Mouse (Mus musculus) ES-E14 (cell line): ENCODE data around the gene Slf2. TPM values are rescaled to one million over a fixed set of nuclear protein-coding genes. Genes with fewer than 3 reads are reported as not detected.
A peak's percentile ranks its signal among the peaks of the same experiment; 100 is the strongest.

ENCODE experiments used
- DNase-seq: peaks from one replicate; pipeline ENCODE4 v3.0.0-alpha.2; 2013; ENCODE audit warnings: low read depth, low spot score
- H3K27ac ChIP-seq: 2 replicates; pipeline ENCODE4 v1.5.1; 2012; ENCODE audit warnings: low read depth, mild to moderate bottlenecking, low read length, moderate library complexity, mixed read lengths; ENCODE audit not compliant: poor library complexity, insufficient read depth, severe bottlenecking
- H3K36me3 ChIP-seq: 2 replicates; pipeline ENCODE4 v1.6.1; 2012; ENCODE audit warnings: mild to moderate bottlenecking, low read length, moderate library complexity, mixed read lengths; ENCODE audit not compliant: control insufficient read depth, poor library complexity, insufficient read depth, severe bottlenecking
- H3K4me1 ChIP-seq, 2 experiments: fragments of 150-350 bp in 1 of 2; sonication (generic) in 1 of 2; 2 replicates each; pipeline ENCODE4 v1.6.1; 2012; ENCODE audit warnings: low read length in 2 of 2, mild to moderate bottlenecking in 1 of 2, mixed read lengths in 1 of 2; ENCODE audit not compliant: control insufficient read depth in 2 of 2, insufficient read depth in 2 of 2, poor library complexity in 1 of 2
- H3K4me3 ChIP-seq, 2 experiments: fragments of 150-350 bp in 1 of 2; sonication (generic) in 1 of 2; 2 replicates each; pipeline ENCODE4 v1.5.1; 2012; ENCODE audit warnings: low read length in 2 of 2, low read depth in 1 of 2, mild to moderate bottlenecking in 1 of 2, mixed read lengths in 1 of 2; ENCODE audit not compliant: insufficient read depth in 1 of 2, poor library complexity in 1 of 2, severe bottlenecking in 1 of 2
- H3K9ac ChIP-seq: 2 replicates; pipeline ENCODE4 v1.6.1; 2012; ENCODE audit warnings: low read depth, mild to moderate bottlenecking, low read length, mixed read lengths; ENCODE audit not compliant: poor library complexity, insufficient read depth, severe bottlenecking
- H3K9me3 ChIP-seq: fragments of 150-350 bp; sonication (generic); 2 replicates; pipeline ENCODE4 v1.6.1; 2012; ENCODE audit warnings: low read depth, mild to moderate bottlenecking, low read length; ENCODE audit not compliant: control insufficient read depth, insufficient read depth
- CHD2 ChIP-seq: IDR thresholded peaks from 2 replicates; pipeline ENCODE4 v1.6.1; 2014; ENCODE audit warnings: mild to moderate bottlenecking, low read depth, low read length, inconsistent platforms
- HCFC1 ChIP-seq: IDR thresholded peaks from 2 replicates; pipeline ENCODE4 v1.6.1; 2012; ENCODE audit warnings: low read length, inconsistent platforms, borderline replicate concordance; ENCODE audit not compliant: insufficient read depth
- MAFK ChIP-seq: IDR thresholded peaks from 2 replicates; pipeline ENCODE4 v1.6.1; 2014; ENCODE audit warnings: mild to moderate bottlenecking, low read depth, low read length, inconsistent platforms; ENCODE audit not compliant: insufficient read depth
- ZC3H11A ChIP-seq: IDR thresholded peaks from 2 replicates; pipeline ENCODE4 v1.6.1; 2012; ENCODE audit warnings: low read depth, mild to moderate bottlenecking, inconsistent platforms, low read length, borderline replicate concordance
- ZNF384 ChIP-seq: IDR thresholded peaks from 2 replicates; pipeline ENCODE4 v1.6.1; 2012; ENCODE audit warnings: low read depth, low read length, inconsistent platforms
- in situ Hi-C, 2 experiments: fragments of 600-800 bp; cut with MboI; formaldehyde crosslinking; loops; one replicate each; pipeline ENCODE4 v1.15.1; 2025; ENCODE audit warnings: low sequenced_read_pairs in 2 of 2, inconsistent platforms in 1 of 2; ENCODE audit not compliant: unreplicated experiment in 2 of 2
- total RNA-seq: library from RNA; depleted of rRNA; stranded (reverse); fragments of 300-350 nt; gene quantifications from 2 replicates; pipeline ENCODE4 v1.2.3, GENCODE M21; 2012

Gene Slf2
- total RNA-seq, 1 experiment: 48.3 TPM

- no peak overlapping the region for H3K27ac ChIP-seq
- no peaks in the 10 kb centered on the region for H3K9me3 ChIP-seq
- peaks cover 8 to 17% of the 10 kb centered on the region in 2 experiments for H3K4me1 ChIP-seq
- no peak for TF ChIP-seq CHD2
- peak overlapping the region; percentile 78 for H3K9ac ChIP-seq
- H3K4me3 ChIP-seq: peak overlapping the region; percentile 62 to 72
- in situ Hi-C loops: no loop called here
- no peak for DNase-seq
- peaks cover 3% of the 10 kb centered on the region; the same call in 1 of the 2 replicates for H3K36me3 ChIP-seq
Observed at GRCm38 (mm10) chr19:45018351-45018831, 87.4 kb downstream of the Slf2 start.

GRCm38 (mm10) chr19:45020348-45020747 is 89.4 kb downstream of the Slf2 start:
- in situ Hi-C loops: no loop called here
- H3K4me3 ChIP-seq: no peak overlapping the region
- H3K27ac ChIP-seq: no peak overlapping the region
- DNase-seq: no peak
- H3K4me1 ChIP-seq: peaks cover under 1 to 24% of the 10 kb centered on the region in 2 experiments; a peak in 3 of 4 replicates
- H3K9me3 ChIP-seq: no peaks in the 10 kb centered on the region
- TF ChIP-seq ZC3H11A (no peak), MAFK (no peak), CHD2 (no peak), ZNF384 (no peak), HCFC1 (no peak)
- peaks cover 13% of the 10 kb centered on the region; the same call in 1 of the 2 replicates for H3K36me3 ChIP-seq
- no peak overlapping the region for H3K9ac ChIP-seq

- Histone ChIP-seq H3K27ac (no peak overlapping the region), H3K9ac (no peak overlapping the region), H3K9me3 (no peaks in the 10 kb centered on the region), H3K36me3 (peaks cover 21% of the 10 kb centered on the region; the same call in 1 of the 2 replicates), H3K4me3 (no peak overlapping the region), H3K4me1 (peaks cover 2 to 26% of the 10 kb centered on the region in 2 experiments; a peak in 3 of 4 replicates)
- no peak for TF ChIP-seq ZNF384
- TF ChIP-seq ZC3H11A: no peak
- no peak for TF ChIP-seq HCFC1
- no peak for TF ChIP-seq CHD2
- no peak for TF ChIP-seq MAFK
- no peak for DNase-seq
- in situ Hi-C loops: no loop called here
Observed at GRCm38 (mm10) chr19:45021362-45021761, 90.4 kb downstream of the Slf2 start.

- no peak for DNase-seq
- Histone ChIP-seq H3K9ac (no peak overlapping the region), H3K4me1 (peaks cover 8 to 43% of the 10 kb centered on the region in 2 experiments; a peak in 3 of 4 replicates), H3K27ac (no peak overlapping the region), H3K4me3 (no peak overlapping the region), H3K9me3 (no peaks in the 10 kb centered on the region), H3K36me3 (peaks cover 25% of the 10 kb centered on the region; the same call in 1 of the 2 replicates)
- in situ Hi-C loops: no loop called here
- TF ChIP-seq CHD2 (no peak), ZC3H11A (no peak), MAFK (no peak), ZNF384 (no peak)
Observed at GRCm38 (mm10) chr19:45023993-45024392, 93.0 kb downstream of the Slf2 start.

GRCm38 (mm10) chr19:45024775-45025174 is 93.8 kb downstream of the Slf2 start:
- Histone ChIP-seq H3K4me3 (peak overlapping the region; percentile 20 to 39; a peak in 2 of 4 replicates), H3K4me1 (peaks cover 8 to 45% of the 10 kb centered on the region in 2 experiments; a peak in 3 of 4 replicates), H3K36me3 (peaks cover 25% of the 10 kb centered on the region; the same call in 1 of the 2 replicates), H3K27ac (no peak overlapping the region), H3K9me3 (no peaks in the 10 kb centered on the region), H3K9ac (peak overlapping the region; percentile 23; the same call in 1 of the 2 replicates)
- TF ChIP-seq ZNF384: no peak
- no peak for DNase-seq
- in situ Hi-C loops: no loop called here
